Mouse (Mus musculus) kidney, adult 2 months (tissue): Measurements from ENCODE around the gene Pak7. TPM values are rescaled to one million over a fixed set of nuclear protein-coding genes. Genes with fewer than 3 reads are reported as not detected.

Experiments used
- DNase-seq: peaks from one replicate; pipeline ENCODE4 v3.0.0; 2021
- H3K27ac ChIP-seq: fragments of 200-500 bp; 2 replicates; pipeline ENCODE4 v1.5.1; 2012; ENCODE audit warnings: low read depth, low read length, control low read depth, inconsistent platforms; ENCODE audit not compliant: insufficient read depth
- H3K27me3 ChIP-seq: fragments of 200-500 bp; replicated peaks from 2 replicates; pipeline ENCODE4 v1.6.1; 2012; ENCODE audit warnings: mild to moderate bottlenecking, moderate library complexity, low read length, inconsistent platforms; ENCODE audit not compliant: control insufficient read depth, insufficient read depth
- H3K36me3 ChIP-seq: fragments of 200-500 bp; 2 replicates; pipeline ENCODE4 v1.6.1; 2012; ENCODE audit warnings: mild to moderate bottlenecking, moderate library complexity, low read length, inconsistent platforms; ENCODE audit not compliant: control insufficient read depth, insufficient read depth
- H3K4me1 ChIP-seq: fragments of 200-500 bp; 2 replicates; pipeline ENCODE4 v1.6.1; 2011; ENCODE audit warnings: low read length; ENCODE audit not compliant: control insufficient read depth, insufficient read depth
- H3K4me3 ChIP-seq: fragments of 200-500 bp; 2 replicates; pipeline ENCODE4 v1.5.1; 2011; ENCODE audit warnings: mild to moderate bottlenecking, low read depth, low read length, control low read depth; ENCODE audit not compliant: insufficient read depth
- CTCF ChIP-seq: fragments of 200-500 bp; conservative IDR thresholded peaks from 2 replicates; pipeline ENCODE4 v1.5.1; 2011; ENCODE audit warnings: low read depth, mild to moderate bottlenecking, control low read depth, low read length, moderate library complexity, mixed read lengths; ENCODE audit not compliant: insufficient read depth, insufficient read length
- POLR2A ChIP-seq: fragments of 200-500 bp; IDR thresholded peaks from one replicate; pipeline ENCODE4 v1.6.1; 2011; ENCODE audit warnings: low read depth, low read length, control low read depth
- WGBS: fragments of 180-500 bp; shearing (Covaris S2); methylation state at CpG from one replicate; pipeline ENCODE4 v1.1.7; 2018; 5-methylcytosine and 5-hydroxymethylcytosine counted together
- polyA plus RNA-seq: library from polyadenylated mRNA; depleted of rRNA; stranded (reverse); fragments of >200 nt; gene quantifications from 2 replicates; pipeline ENCODE4 v1.2.3, GENCODE M21; 2012; rRNA removed

Pak7 gene
- 0.01 TPM in 1 of 2 replicates, not detected in the other for polyA plus RNA-seq

- H3K27me3 ChIP-seq = no peaks in the 10 kb centered on the region; the same call in 1 of the 2 replicates
- no peaks in the 10 kb centered on the region for H3K4me1 ChIP-seq
- no peaks in the 10 kb centered on the region for H3K36me3 ChIP-seq
- no peak within 1 kb of the TSS for H3K27ac ChIP-seq
- DNase-seq = no peak
- H3K4me3 ChIP-seq = no peak within 1 kb of the TSS
- WGBS = 2% methylated on average over 39 of the region's 39 CpGs
- TF ChIP-seq POLR2A = no peak
- TF ChIP-seq CTCF = no peak
Measured at GRCm38 (mm10) chr2:136387181-136388131, at the start of gene Pak7. Pak7 (minus strand) TSS chr2:136387967.

GRCm38 (mm10) chr2:136425561-136425960 is 37.8 kb upstream of the Pak7 start:
- TF ChIP-seq POLR2A = no peak
- Histone ChIP-seq H3K4me3 (no peak overlapping the region), H3K4me1 (no peaks in the 10 kb centered on the region), H3K27me3 (no peaks in the 10 kb centered on the region), H3K36me3 (no peaks in the 10 kb centered on the region), H3K27ac (no peak overlapping the region)
- 76% methylated on average over 6 of the region's 6 CpGs for WGBS
- DNase-seq = no peak

GRCm38 (mm10) chr2:136419543-136419942 is 31.8 kb upstream of the Pak7 start:
- no peak for DNase-seq
- H3K4me1 ChIP-seq = no peaks in the 10 kb centered on the region
- H3K4me3 ChIP-seq = no peak overlapping the region
- WGBS = 82% methylated on average over 1 of the region's 1 CpGs
- no peak overlapping the region for H3K27ac ChIP-seq
- no peak for TF ChIP-seq POLR2A
- TF ChIP-seq CTCF = no peak
- H3K27me3 ChIP-seq = no peaks in the 10 kb centered on the region
- H3K36me3 ChIP-seq = no peaks in the 10 kb centered on the region

- no peak overlapping the region for H3K4me3 ChIP-seq
- TF ChIP-seq POLR2A (no peak), CTCF (no peak)
- H3K27ac ChIP-seq = no peak overlapping the region
- no peaks in the 10 kb centered on the region for H3K4me1 ChIP-seq
- no peaks in the 10 kb centered on the region for H3K27me3 ChIP-seq
- DNase-seq = no peak
- no peaks in the 10 kb centered on the region for H3K36me3 ChIP-seq
Measured at GRCm38 (mm10) chr2:136416381-136416780, 28.6 kb upstream of the Pak7 start.

GRCm38 (mm10) chr2:136402587-136402986 is 14.8 kb upstream of the Pak7 start:
- WGBS = 84% methylated on average over 4 of the region's 4 CpGs
- TF ChIP-seq CTCF (no peak), POLR2A (no peak)

GRCm38 (mm10) chr2:136375318-136375717 is 12.4 kb downstream of the Pak7 start:
- no peak overlapping the region for H3K27ac ChIP-seq
- no peaks in the 10 kb centered on the region for H3K4me1 ChIP-seq
- TF ChIP-seq POLR2A = no peak
- no peak for TF ChIP-seq CTCF
- 50% methylated on average over 3 of the region's 3 CpGs for WGBS
- no peak overlapping the region for H3K4me3 ChIP-seq
- H3K27me3 ChIP-seq = no peaks in the 10 kb centered on the region
- no peak for DNase-seq
- no peaks in the 10 kb centered on the region for H3K36me3 ChIP-seq

More at GRCm38 (mm10) chr2:136402587-136402986, 14.8 kb upstream of the Pak7 start:
- DNase-seq = no peak
- no peaks in the 10 kb centered on the region for H3K36me3 ChIP-seq
- no peaks in the 10 kb centered on the region for H3K4me1 ChIP-seq
- H3K27ac ChIP-seq = no peak overlapping the region
- H3K27me3 ChIP-seq = no peaks in the 10 kb centered on the region
- H3K4me3 ChIP-seq = no peak overlapping the region

- H3K36me3 ChIP-seq = no peaks in the 10 kb centered on the region
- H3K4me1 ChIP-seq = no peaks in the 10 kb centered on the region
- no peak for DNase-seq
- H3K27ac ChIP-seq = no peak overlapping the region
- H3K4me3 ChIP-seq = no peak overlapping the region
- H3K27me3 ChIP-seq = no peaks in the 10 kb centered on the region
- 93% methylated on average over 1 of the region's 1 CpGs for WGBS
- TF ChIP-seq POLR2A = no peak
- no peak for TF ChIP-seq CTCF
Measured at GRCm38 (mm10) chr2:136372361-136372760, 15.4 kb downstream of the Pak7 start.
